Mouse (Mus musculus) adrenal gland, postnatal 14 days (tissue): ENCODE data around the gene Rpl4. TPM values are rescaled to one million over a fixed set of nuclear protein-coding genes. Genes with fewer than 3 reads are reported as not detected.
"Not testable (repeated sequence)": the region's sequence is repeated elsewhere in the genome, so short reads cannot be mapped to it uniquely, and the experiment has no call there.

Source experiments
- DNase-seq: peaks from one replicate; pipeline ENCODE4 v3.0.0; 2021; ENCODE audit warnings: mixed read lengths
- long read RNA-seq, 2 experiments: library from polyadenylated mRNA; stranded (forward); transcript quantifications; one replicate each; pipeline ENCODE4 v2.0.0; 2021
- total RNA-seq: library from RNA; stranded (reverse); gene quantifications from 2 replicates; pipeline ENCODE4 v1.2.3, GENCODE M21; 2021

Rpl4 gene
- total RNA-seq: 872 and 1,008 TPM in 2 replicates
- long read RNA-seq, experiment 1, transcript Rpl4-201 (10 exons, 1,538 nt): major isoform, 760 of 904 reads
- long read RNA-seq, experiment 1, transcript Rpl4-202 (4 exons, 596 nt): minor isoform, 10 of 904 reads
- long read RNA-seq, experiment 1, partial matches to known transcripts: 126 of 904 reads
- long read RNA-seq, experiment 1, other reads (novel, unspliced or antisense): 8 of 904 reads
- long read RNA-seq, experiment 2, transcript Rpl4-201 (10 exons, 1,538 nt): major isoform, 525 of 664 reads
- long read RNA-seq, experiment 2, transcript Rpl4-202 (4 exons, 596 nt): minor isoform, 23 of 664 reads
- long read RNA-seq, experiment 2, partial matches to known transcripts: 53 of 664 reads
- long read RNA-seq, experiment 2, other reads (novel, unspliced or antisense): 63 of 664 reads

- peak; percentile 86 for DNase-seq
These were observed at the start of gene Rpl4, which contains the start of gene Zwilch for GRCm38 (mm10) chr9:64172816-64173665. TSS of gene Rpl4 (plus strand) at chr9:64173375. TSS of gene Zwilch (minus strand) at chr9:64173104.

GRCm38 (mm10) chr9:64124846-64125245 lies 48.3 kb upstream of the Rpl4 start:
- peak; percentile 44 for DNase-seq

GRCm38 (mm10) chr9:64125307-64125706 lies 47.9 kb upstream of the Rpl4 start:
- DNase-seq: no peak

- no peak for DNase-seq
These were observed 47.1 kb upstream of the Rpl4 start for GRCm38 (mm10) chr9:64126121-64126520.

- DNase-seq: no peak
These were observed 41.6 kb upstream of the Rpl4 start for GRCm38 (mm10) chr9:64131623-64132022.

- DNase-seq: peak; percentile 59
These were observed 34.3 kb upstream of the Rpl4 start for GRCm38 (mm10) chr9:64138896-64139295.

GRCm38 (mm10) chr9:64139879-64140278 lies 33.3 kb upstream of the Rpl4 start:
- no peak for DNase-seq

GRCm38 (mm10) chr9:64156641-64157040 lies 16.5 kb upstream of the Rpl4 start:
- DNase-seq: no peak

- DNase-seq: peak; percentile 63
These were observed 12.7 kb upstream of the Rpl4 start for GRCm38 (mm10) chr9:64160471-64160870.

- DNase-seq: not testable (repeated sequence)
These were observed 3.2 kb upstream of the Rpl4 start for GRCm38 (mm10) chr9:64169967-64170366.

- no peak for DNase-seq
These were observed 895 bp upstream of the Rpl4 start for GRCm38 (mm10) chr9:64172145-64172815.

GRCm38 (mm10) chr9:64173666-64174220 lies 568 bp downstream of the Rpl4 start:
- DNase-seq: no peak

- DNase-seq: no peak
These were observed 1.2 kb downstream of the Rpl4 start for GRCm38 (mm10) chr9:64174341-64174740.

- DNase-seq: no peak
These were observed 1.6 kb downstream of the Rpl4 start for GRCm38 (mm10) chr9:64174766-64175165.

- no peak for DNase-seq
These were observed 2.2 kb downstream of the Rpl4 start for GRCm38 (mm10) chr9:64175378-64175777.

GRCm38 (mm10) chr9:64178610-64178973 lies 5.4 kb downstream of the Rpl4 start:
- no peak for DNase-seq

GRCm38 (mm10) chr9:64178974-64179646 lies 5.9 kb downstream of the Rpl4 start, which contains the start of gene Snapc5:
TSS of gene Snapc5 (plus strand) at chr9:64179274.
- peak; percentile 93 for DNase-seq

GRCm38 (mm10) chr9:64183295-64183694 lies 10.1 kb downstream of the Rpl4 start:
- not testable (repeated sequence) for DNase-seq

- no peak for DNase-seq
These were observed 11.1 kb downstream of the Rpl4 start for GRCm38 (mm10) chr9:64184166-64184840.

- DNase-seq: peak; percentile 22
These were observed 20.7 kb downstream of the Rpl4 start for GRCm38 (mm10) chr9:64193879-64194278.

- DNase-seq: no peak
These were observed 22.4 kb downstream of the Rpl4 start for GRCm38 (mm10) chr9:64195554-64195953.
